Mouse (Mus musculus) telencephalon, adult 2 months (tissue): ENCODE results near the gene Ogfod1.
A peak's percentile ranks its signal among the peaks of the same experiment; 100 is the strongest.

Source experiments
- DNase-seq: peaks from one replicate; pipeline ENCODE4 v3.0.0-alpha.2; 2011; ENCODE audit warnings: low read depth, low spot score

The Ogfod1 gene

DNA sequence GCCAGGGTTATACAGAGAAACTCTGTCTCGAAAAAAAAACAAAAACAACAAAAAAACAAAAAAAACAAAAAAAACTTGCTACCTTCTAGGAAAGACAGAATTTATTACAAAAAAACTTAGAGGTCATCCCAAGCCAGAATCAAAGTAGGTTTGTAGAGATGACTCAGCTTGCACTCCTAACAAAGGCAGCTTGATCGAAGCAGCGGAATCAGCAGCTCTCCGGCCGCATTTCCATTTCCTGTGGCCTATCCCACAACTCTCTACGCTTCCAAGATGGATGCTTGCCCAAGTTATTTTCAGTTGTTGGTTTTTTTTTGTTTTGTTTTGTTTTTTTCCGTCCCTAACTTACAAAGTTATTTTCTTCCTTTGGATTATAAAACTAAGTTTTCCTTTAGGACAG is 31.8 kb downstream of the Ogfod1 start:
- no peak for DNase-seq

DNA sequence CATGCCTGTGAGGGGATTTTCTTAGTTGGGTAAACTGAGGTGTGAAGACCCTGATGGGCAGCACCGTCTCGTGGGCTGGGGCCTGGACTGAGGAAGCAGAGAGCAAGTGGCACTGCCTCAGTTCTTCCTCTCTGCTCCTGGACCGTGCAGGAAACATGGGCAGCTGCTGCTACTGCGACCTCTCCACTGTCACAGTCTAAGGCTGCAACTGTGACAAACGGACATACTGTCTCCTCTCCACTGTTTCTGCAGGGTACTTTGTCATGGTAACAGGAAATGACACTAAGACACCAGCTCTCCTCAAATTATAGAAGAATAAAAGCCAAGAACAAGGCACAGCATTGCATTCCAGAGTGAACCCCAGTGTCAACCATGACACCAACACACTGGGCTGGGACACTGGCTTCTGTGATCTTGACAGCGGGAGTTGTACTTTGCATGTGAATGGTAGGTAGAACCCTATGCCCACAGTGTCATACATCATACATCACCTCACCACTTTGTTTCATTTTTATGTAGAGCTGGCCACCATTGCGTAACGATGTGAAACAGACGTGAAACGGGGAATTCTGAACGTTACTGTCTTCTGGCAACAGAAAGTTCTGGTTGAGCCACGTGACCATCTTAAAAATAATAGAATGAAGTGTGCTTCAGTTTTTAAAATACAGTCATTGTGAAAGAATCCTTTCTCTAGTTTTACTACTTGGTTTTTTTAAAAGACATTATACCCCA is 39.6 kb downstream of the Ogfod1 start:
- no peak for DNase-seq

- DNase-seq: no peak
These were observed 51.0 kb downstream of the Ogfod1 start for GRCm38 (mm10) chr8:94087964-94088363.

GRCm38 (mm10) chr8:94089715-94090114 is 52.7 kb downstream of the Ogfod1 start:
- no peak for DNase-seq

GRCm38 (mm10) chr8:94092848-94093247 is 55.9 kb downstream of the Ogfod1 start:
- no peak for DNase-seq

GRCm38 (mm10) chr8:94094281-94094680 is 57.3 kb downstream of the Ogfod1 start:
- no peak for DNase-seq

DNA sequence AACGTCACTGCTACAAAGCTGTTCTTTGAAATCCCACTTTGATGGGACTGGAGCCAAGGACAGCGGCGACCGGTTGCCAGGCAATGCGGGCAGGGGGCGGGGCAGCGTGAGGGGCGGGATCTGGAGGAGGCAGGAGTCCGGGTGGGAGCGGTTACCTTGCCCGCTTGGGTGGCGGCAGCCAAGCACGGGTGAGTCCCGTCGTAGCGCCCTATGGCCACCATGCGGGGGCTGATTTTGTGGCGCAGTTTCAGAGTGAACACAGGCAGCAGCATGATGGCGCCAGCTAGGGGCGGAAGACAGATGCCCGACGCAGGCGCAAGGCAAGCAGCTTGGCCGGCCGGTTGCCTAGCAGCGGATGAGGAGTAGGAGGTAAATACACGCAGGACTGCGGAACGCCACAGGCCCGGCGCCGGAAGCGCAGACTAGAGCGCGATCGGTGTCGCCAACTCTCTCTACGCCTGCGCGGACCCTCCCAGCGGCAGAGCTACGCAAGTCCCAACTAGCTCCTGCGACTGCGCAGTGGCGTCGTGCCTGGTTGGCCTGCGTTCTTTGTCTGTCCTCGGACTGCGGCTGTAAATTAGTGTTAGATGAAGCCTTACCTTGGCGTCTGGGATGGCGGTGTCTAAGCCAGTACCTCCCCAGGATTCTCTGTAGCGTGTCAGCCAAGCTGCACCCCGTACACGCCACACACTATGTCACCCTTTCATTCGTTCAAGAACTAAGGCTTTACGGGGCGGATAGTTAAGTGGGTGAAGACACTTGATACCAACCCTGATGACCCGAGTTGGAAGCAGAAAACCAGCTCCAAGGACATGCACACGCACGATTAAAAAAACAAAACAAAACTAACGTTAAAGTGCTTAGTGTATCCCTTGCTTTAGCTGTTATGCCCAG is 61.3 kb downstream of the Ogfod1 start, which contains the start of gene Bbs2:
TSS of gene Bbs2 (minus strand) at position 848 of the 894 bp plus-strand sequence.
- peak; percentile 99 for DNase-seq

GRCm38 (mm10) chr8:94098996-94099395 is 62.0 kb downstream of the Ogfod1 start:
- no peak for DNase-seq

DNA sequence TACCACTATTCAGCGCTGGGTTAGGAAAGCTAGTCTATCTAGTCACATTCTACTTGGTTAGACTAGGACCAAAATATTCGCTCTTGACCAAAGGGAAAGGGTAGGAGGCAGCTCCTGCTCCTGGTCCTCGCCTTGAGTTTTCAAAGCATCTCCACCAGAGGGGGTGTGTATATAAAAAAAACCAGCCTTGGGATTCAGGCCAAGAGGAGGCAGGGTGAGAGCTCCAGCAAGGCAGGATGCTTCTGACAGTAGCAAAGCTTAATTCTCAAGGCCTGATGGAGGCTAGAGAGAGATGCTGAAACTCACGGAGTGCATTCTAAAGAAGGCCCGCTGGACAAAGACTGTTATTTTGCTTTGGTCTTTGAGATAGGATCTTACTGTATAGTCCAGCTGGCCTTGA is 67.1 kb downstream of the Ogfod1 start:
- DNase-seq: no peak

- no peak for DNase-seq
These were observed 70.9 kb downstream of the Ogfod1 start for GRCm38 (mm10) chr8:94107871-94108270.

GRCm38 (mm10) chr8:94109396-94109795 is 72.4 kb downstream of the Ogfod1 start:
- no peak for DNase-seq

- DNase-seq: no peak
These were observed 72.8 kb downstream of the Ogfod1 start for GRCm38 (mm10) chr8:94109835-94110234.

- no peak for DNase-seq
These were observed 73.7 kb downstream of the Ogfod1 start for GRCm38 (mm10) chr8:94110526-94111177.

DNA sequence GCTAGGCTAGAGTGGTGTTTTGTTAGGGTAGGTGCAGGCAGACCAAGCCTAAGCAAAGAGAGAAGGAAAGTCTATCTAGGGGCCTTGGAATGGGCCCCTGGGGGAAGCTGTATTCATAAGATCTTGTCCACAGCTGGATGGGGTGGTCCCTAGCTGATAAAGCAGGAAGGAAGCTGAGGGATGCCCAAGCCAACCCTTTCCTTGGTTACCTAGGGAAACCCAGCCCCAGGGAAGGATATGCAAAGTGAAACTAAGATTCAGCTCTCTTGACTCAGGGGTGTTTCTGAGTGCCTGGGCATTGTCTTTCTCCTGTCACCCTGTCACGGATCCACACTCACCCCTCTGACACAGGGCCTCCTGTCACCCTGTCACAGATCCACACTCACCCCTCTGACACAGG is 76.4 kb downstream of the Ogfod1 start:
- DNase-seq: no peak

GRCm38 (mm10) chr8:94113972-94114371 is 77.0 kb downstream of the Ogfod1 start:
- DNase-seq: no peak
